In the genomic region with DNA sequence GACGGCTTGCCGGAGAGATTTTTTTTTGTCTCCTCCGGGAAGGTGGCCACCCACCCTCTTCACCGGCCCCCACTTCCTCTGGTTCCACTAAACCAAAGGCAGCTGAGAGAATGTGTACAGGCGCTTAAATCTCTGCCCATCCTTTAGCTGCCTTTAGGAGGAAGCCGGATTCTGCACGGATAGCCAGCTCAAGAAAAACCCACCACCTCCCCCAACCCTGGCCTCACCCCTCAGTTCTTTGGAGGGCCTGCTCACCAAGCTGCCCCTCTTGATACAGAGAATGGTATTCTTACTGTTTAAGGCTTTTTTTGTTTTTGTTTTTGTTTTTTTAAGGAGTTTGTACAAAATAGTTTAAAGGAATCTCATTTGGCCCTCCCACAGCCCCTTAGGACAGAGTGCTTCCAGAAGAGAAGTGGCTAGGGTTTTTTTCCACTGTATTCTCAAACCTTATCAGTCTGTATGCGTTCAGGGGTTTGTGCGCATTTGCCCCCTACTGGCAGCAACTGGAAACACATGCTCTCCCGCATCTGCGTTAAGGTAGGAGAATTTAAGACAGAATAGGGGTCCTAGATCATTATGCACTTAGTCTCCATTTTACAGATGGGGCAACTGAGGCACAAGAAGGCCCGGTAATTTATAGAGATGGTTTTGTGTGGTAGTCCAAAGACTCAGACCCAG, we compare ENCODE assay signal across 9 mouse cellular contexts. TPM values are rescaled to one million over a fixed set of nuclear protein-coding genes. Genes with fewer than 3 reads are reported as not detected.
DNase-seq lines count a peak whose midpoint lies in the region; ATAC-seq and TF ChIP-seq lines count a peak whose summit lies in the region.
"Had no signal": no experiment of that assay in that cellular context is flagged by ENCODE, and none has a peak within 500 bp of the region (broad histone marks: within the 10 kb centered on the region; RNA-seq: fewer than 3 reads in every experiment).

No protein-coding gene starts in this region.

- H3K27ac ChIP-seq in ES-E14 (ENCODE audit: insufficient read depth, low read depth, low read length, poor library complexity, severe bottlenecking): no peak overlapping the region
- no peak overlapping the region for H3K27ac ChIP-seq in bone marrow macrophage, adult 2 months (ENCODE audit: insufficient read depth, low read depth, low read length)
- peak overlapping the region; percentile 48; the same call in 1 of the 2 replicates for H3K27ac ChIP-seq in embryonic facial prominence, embryonic 15.5 days (replicated peaks)
- H3K27ac ChIP-seq in heart, postnatal 0 days (ENCODE audit: low read depth): no peak overlapping the region
- H3K27ac ChIP-seq: macrophage had no signal

- no peaks in the 10 kb centered on the region for H3K27me3 ChIP-seq in embryonic facial prominence, embryonic 15.5 days
- H3K27me3 ChIP-seq in heart, postnatal 0 days (ENCODE audit: control insufficient read depth, insufficient read depth, low read length): no peaks in the 10 kb centered on the region

- in situ Hi-C loops in ES-E14 (cut with MboI; ENCODE audit: low sequenced_read_pairs in 2 of 2, unreplicated experiment in 2 of 2): no loop called here

- no peak for TF ChIP-seq POLR2A in bone marrow macrophage, adult 2 months (IDR thresholded peaks at IDR 0.05; ENCODE audit: borderline replicate concordance, low read depth, low read length)

- no peak overlapping the region for H3K9ac ChIP-seq in ES-E14 (ENCODE audit: insufficient read depth, low read depth, low read length, poor library complexity, severe bottlenecking)
- H3K9ac ChIP-seq in embryonic facial prominence, embryonic 15.5 days: peak overlapping the region; percentile 12; the same call in 1 of the 2 replicates
- H3K9ac ChIP-seq in heart, postnatal 0 days (replicated peaks; ENCODE audit: low read depth, low read length): no peak overlapping the region

- no peak for TF ChIP-seq EP300 in heart, postnatal 0 days (IDR thresholded peaks at IDR 0.05; ENCODE audit: low read depth)

- DNase-seq in ES-E14 (ENCODE audit: low read depth, low spot score): peak; percentile 54
- DNase-seq in heart, postnatal 0 days (ENCODE audit: low spot score): peak; percentile 57
- DNase-seq in layer of hippocampus, adult 11-12 months (ENCODE audit: low spot score): peak; percentile 75
- peak; percentile 78 for DNase-seq in lung, postnatal 10 days
- peak; percentile 76 for DNase-seq in retina, postnatal 1 day
- peak; percentile 21 for DNase-seq in yolk sac, embryonic 10.5 days (ENCODE audit: low spot score)

- 17% methylated on average over 12 of the region's 12 CpGs for WGBS in embryonic facial prominence, embryonic 15.5 days
- WGBS in heart, postnatal 0 days: 23% methylated on average over 12 of the region's 12 CpGs

- H3K4me2 ChIP-seq in embryonic facial prominence, embryonic 15.5 days (replicated peaks): peak overlapping the region; percentile 37
- no peak overlapping the region for H3K4me2 ChIP-seq in heart, postnatal 0 days (ENCODE audit: low read depth, low read length)

- peak; percentile 61 for TF ChIP-seq CTCF in bone marrow macrophage, adult 2 months (IDR thresholded peaks at IDR 0.05; ENCODE audit: low read depth, low read length)
- TF ChIP-seq CTCF in heart, postnatal 0 days (IDR thresholded peaks at IDR 0.05; ENCODE audit: low read depth): peak; percentile 85

- no peaks in the 10 kb centered on the region for H3K36me3 ChIP-seq in ES-E14 (ENCODE audit: control insufficient read depth, insufficient read depth, low read length, poor library complexity, severe bottlenecking)
- no peaks in the 10 kb centered on the region for H3K36me3 ChIP-seq in embryonic facial prominence, embryonic 15.5 days
- no peaks in the 10 kb centered on the region for H3K36me3 ChIP-seq in heart, postnatal 0 days (replicated peaks; ENCODE audit: control insufficient read depth, insufficient read depth, low read length)

- no peak overlapping the region for H3K4me3 ChIP-seq in ES-E14 (ENCODE audit: insufficient read depth in 1 of 2, low read depth in 1 of 2, low read length in 2 of 2, poor library complexity in 1 of 2, severe bottlenecking in 1 of 2)
- no peak overlapping the region for H3K4me3 ChIP-seq in bone marrow macrophage, adult 2 months (ENCODE audit: insufficient read depth, low read length)
- peak overlapping the region; percentile 25 for H3K4me3 ChIP-seq in embryonic facial prominence, embryonic 15.5 days (replicated peaks)
- no peak overlapping the region for H3K4me3 ChIP-seq in heart, postnatal 0 days (ENCODE audit: low read depth, low read length)

- H3K4me1 ChIP-seq in ES-E14 (ENCODE audit: control insufficient read depth in 2 of 2, insufficient read depth in 2 of 2, low read length in 2 of 2, poor library complexity in 1 of 2): no peaks in the 10 kb centered on the region
- H3K4me1 ChIP-seq in bone marrow macrophage, adult 2 months (ENCODE audit: control insufficient read depth, insufficient read depth, low read length): no peaks in the 10 kb centered on the region
- H3K4me1 ChIP-seq in embryonic facial prominence, embryonic 15.5 days: peaks cover 14% of the 10 kb centered on the region
- no peaks in the 10 kb centered on the region for H3K4me1 ChIP-seq in heart, postnatal 0 days (ENCODE audit: control insufficient read depth, insufficient read depth)

- ATAC-seq in embryonic facial prominence, embryonic 15.5 days (ENCODE audit: insufficient number of reproducible peaks, low FRiP score, low TSS enrichment, low read depth): 0 out of 2 replicates have a peak, but pooled peaks have one; percentile 16
- ATAC-seq in heart, postnatal 0 days (ENCODE audit: insufficient read depth, low read depth): peak; percentile 75

- H3K9me3 ChIP-seq in ES-E14 (ENCODE audit: control insufficient read depth, insufficient read depth, low read depth, low read length): no peaks in the 10 kb centered on the region
- H3K9me3 ChIP-seq in embryonic facial prominence, embryonic 15.5 days (replicated peaks): no peaks in the 10 kb centered on the region
- H3K9me3 ChIP-seq in heart, postnatal 0 days (replicated peaks; ENCODE audit: control insufficient read depth, low read length): no peaks in the 10 kb centered on the region

TF ChIP-seq in ES-E14, 5 proteins besides CTCF, POLR2A, EP300 and RAD21:
- TF ChIP-seq ZC3H11A (IDR thresholded peaks at IDR 0.05; ENCODE audit: borderline replicate concordance, low read depth, low read length) (peak; percentile 32; the same call in 1 of the 2 replicates), CHD2 (IDR thresholded peaks at IDR 0.05; ENCODE audit: low read depth, low read length) (no peak)
TF ChIP-seq in ES-E14: peak in this region for 1.

RNA-seq across cellular contexts. Expression of a gene that starts 13.0 kb away (rescaled TPM):
- 0.11 and 0.45 TPM in 2 replicates for total RNA-seq in ES-E14 (2012; rRNA removed)
- not detected in 2 replicates for polyA plus RNA-seq in bone marrow macrophage, adult 2 months (2012; ENCODE audit: insufficient read depth, insufficient read length, missing spikeins)
- 4.2 and 4.7 TPM in 2 replicates for polyA plus RNA-seq in embryonic facial prominence, embryonic 15.5 days (2015; fragmentation: Nextera tagmentation; extraction: Ambion mirVana)
- not detected in 2 replicates for total RNA-seq in heart, postnatal 0 days (2014; rRNA removed; ENCODE audit: low replicate concordance)
- polyA plus RNA-seq in heart, postnatal 0 days (2015; fragmentation: Nextera tagmentation; extraction: Ambion mirVana): not detected in 2 replicates
- polyA plus RNA-seq: macrophage had no signal

Comparison
In these comparisons a context has a peak if more than half of its experiments do, and no peak if none do; other contexts are left out.
1. DNase-seq: peak in every context shown above with its lines; median percentile 78 in lung, postnatal 10 days; 76 in retina, postnatal 1 day; 75 in layer of hippocampus, adult 11-12 months; 57 in heart, postnatal 0 days; 54 in ES-E14; 21 in yolk sac, embryonic 10.5 days.